Mouse (Mus musculus): ENCODE measurements around the gene Hoxb4. TPM values are rescaled to one million over a fixed set of nuclear protein-coding genes. Genes with fewer than 3 reads are reported as not detected.

Gene Hoxb4
- total RNA-seq, 2 experiments from 2014 or later = 3.4 to 4.0 TPM

GRCm38 (mm10) chr11:96297968-96298635 is 20.0 kb upstream of the Hoxb4 start:
- no peak for ATAC-seq (ENCODE audit: poor library complexity, severe bottlenecking)

GRCm38 (mm10) chr11:96298895-96299667 is 19.0 kb upstream of the Hoxb4 start:
- no peak for ATAC-seq (ENCODE audit: poor library complexity, severe bottlenecking)

- ATAC-seq (ENCODE audit: poor library complexity, severe bottlenecking) = no peak
These were observed 18.3 kb upstream of the Hoxb4 start for GRCm38 (mm10) chr11:96299781-96300180.

GRCm38 (mm10) chr11:96300354-96301063 is 17.6 kb upstream of the Hoxb4 start:
- ATAC-seq (ENCODE audit: poor library complexity, severe bottlenecking) = no peak

- no peak for ATAC-seq (ENCODE audit: poor library complexity, severe bottlenecking)
These were observed 17.0 kb upstream of the Hoxb4 start for GRCm38 (mm10) chr11:96301064-96301431.

GRCm38 (mm10) chr11:96301837-96302236 is 16.2 kb upstream of the Hoxb4 start:
- ATAC-seq (ENCODE audit: poor library complexity, severe bottlenecking) = no peak

- no peak for ATAC-seq (ENCODE audit: poor library complexity, severe bottlenecking)
These were observed 15.5 kb upstream of the Hoxb4 start for GRCm38 (mm10) chr11:96302381-96303150.

GRCm38 (mm10) chr11:96303151-96304099 is 14.6 kb upstream of the Hoxb4 start, which contains the start of gene Hoxb5:
Gene Hoxb5, plus strand, starts transcription at chr11:96303336.
- ATAC-seq (ENCODE audit: poor library complexity, severe bottlenecking) = peak; percentile 93

- ATAC-seq (ENCODE audit: poor library complexity, severe bottlenecking) = no peak
These were observed 13.5 kb upstream of the Hoxb4 start for GRCm38 (mm10) chr11:96304381-96305195.

GRCm38 (mm10) chr11:96305505-96306182 is 12.4 kb upstream of the Hoxb4 start:
- no peak for ATAC-seq (ENCODE audit: poor library complexity, severe bottlenecking)

- ATAC-seq (ENCODE audit: poor library complexity, severe bottlenecking) = no peak
These were observed 11.7 kb upstream of the Hoxb4 start for GRCm38 (mm10) chr11:96306183-96306907.

GRCm38 (mm10) chr11:96306908-96307269 is 11.2 kb upstream of the Hoxb4 start:
- ATAC-seq (ENCODE audit: poor library complexity, severe bottlenecking) = no peak

- no peak for ATAC-seq (ENCODE audit: poor library complexity, severe bottlenecking)
These were observed 9.3 kb upstream of the Hoxb4 start for GRCm38 (mm10) chr11:96308763-96309162.

- no peak for ATAC-seq (ENCODE audit: poor library complexity, severe bottlenecking)
These were observed 8.8 kb upstream of the Hoxb4 start for GRCm38 (mm10) chr11:96309288-96309687.

GRCm38 (mm10) chr11:96310183-96310938 is 7.7 kb upstream of the Hoxb4 start:
- ATAC-seq (ENCODE audit: poor library complexity, severe bottlenecking) = no peak

GRCm38 (mm10) chr11:96311097-96311496 is 7.0 kb upstream of the Hoxb4 start:
- ATAC-seq (ENCODE audit: poor library complexity, severe bottlenecking) = peak; percentile 23

Measured in megakaryocyte, adult 5-6 weeks (primary cell).